Mouse (Mus musculus): ENCODE measurements around the gene Capn2.

Gene Capn2

GRCm38 (mm10) chr1:182516758-182517676, at the start of gene Capn2:
Gene Capn2, minus strand, starts transcription at chr1:182517608.
- no peak for DNase-seq (ENCODE audit: low read depth)

- DNase-seq (ENCODE audit: low read depth): no peak
Observed at GRCm38 (mm10) chr1:182565351-182565835, 48.0 kb upstream of the Capn2 start.

GRCm38 (mm10) chr1:182564408-182565120, 47.2 kb upstream of the Capn2 start, which contains the start of gene Capn8:
Gene Capn8, plus strand, starts transcription at chr1:182565007.
- DNase-seq (ENCODE audit: low read depth): no peak

GRCm38 (mm10) chr1:182562576-182563370, 45.4 kb upstream of the Capn2 start:
- no peak for DNase-seq (ENCODE audit: low read depth)

GRCm38 (mm10) chr1:182561945-182562514, 44.6 kb upstream of the Capn2 start:
- DNase-seq (ENCODE audit: low read depth): no peak

GRCm38 (mm10) chr1:182560390-182561098, 43.1 kb upstream of the Capn2 start:
- DNase-seq (ENCODE audit: low read depth): no peak

GRCm38 (mm10) chr1:182559530-182559929, 42.1 kb upstream of the Capn2 start:
- no peak for DNase-seq (ENCODE audit: low read depth)

- DNase-seq (ENCODE audit: low read depth): no peak
Observed at GRCm38 (mm10) chr1:182558271-182558670, 40.9 kb upstream of the Capn2 start.

GRCm38 (mm10) chr1:182553649-182554375, 36.4 kb upstream of the Capn2 start:
- DNase-seq (ENCODE audit: low read depth): no peak

- DNase-seq (ENCODE audit: low read depth): no peak
Observed at GRCm38 (mm10) chr1:182550761-182551160, 33.4 kb upstream of the Capn2 start.

- no peak for DNase-seq (ENCODE audit: low read depth)
Observed at GRCm38 (mm10) chr1:182543906-182544305, 26.5 kb upstream of the Capn2 start.

GRCm38 (mm10) chr1:182543136-182543535, 25.7 kb upstream of the Capn2 start:
- DNase-seq (ENCODE audit: low read depth): no peak

GRCm38 (mm10) chr1:182542110-182542509, 24.7 kb upstream of the Capn2 start:
- no peak for DNase-seq (ENCODE audit: low read depth)

GRCm38 (mm10) chr1:182539023-182539940, 21.9 kb upstream of the Capn2 start:
- peak; percentile 71 for DNase-seq (ENCODE audit: low read depth)

- no peak for DNase-seq (ENCODE audit: low read depth)
Observed at GRCm38 (mm10) chr1:182535080-182535481, 17.7 kb upstream of the Capn2 start.

GRCm38 (mm10) chr1:182533583-182533982, 16.2 kb upstream of the Capn2 start:
- DNase-seq (ENCODE audit: low read depth): no peak

- no peak for DNase-seq (ENCODE audit: low read depth)
Observed at GRCm38 (mm10) chr1:182527921-182528858, 10.8 kb upstream of the Capn2 start.

GRCm38 (mm10) chr1:182527261-182527766, 9.9 kb upstream of the Capn2 start:
- no peak for DNase-seq (ENCODE audit: low read depth)

All from c-Kit-positive CD71-positive TER-119-negative erythroid progenitor cells, embryonic 14.5 days (primary cell).